In the genomic region with DNA sequence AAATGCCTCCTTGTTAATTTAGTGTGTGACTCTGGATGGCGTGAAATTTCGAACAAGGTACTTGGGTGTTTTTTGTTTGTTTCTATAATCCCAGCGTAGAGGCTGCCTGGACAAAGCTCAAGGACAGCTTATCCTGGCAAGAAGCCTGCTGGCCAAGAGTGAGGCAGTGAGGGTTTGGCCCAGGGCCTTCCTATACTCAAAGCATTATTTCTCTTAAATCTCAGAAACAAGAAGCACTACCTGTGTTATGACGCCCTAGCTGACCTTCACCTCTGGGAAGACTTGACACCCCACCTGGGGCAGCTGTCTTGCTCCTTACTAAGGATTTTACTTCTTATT, we compare ENCODE assay signal across 9 mouse cellular contexts. TPM values are rescaled to one million over a fixed set of nuclear protein-coding genes. Genes with fewer than 3 reads are reported as not detected.
DNase-seq lines count a peak whose midpoint lies in the region; ATAC-seq and TF ChIP-seq lines count a peak whose summit lies in the region.
"Had no signal": no experiment of that assay in that cellular context is flagged by ENCODE, and none has a peak within 500 bp of the region (broad histone marks: within the 10 kb centered on the region; RNA-seq: fewer than 3 reads in every experiment).

No protein-coding gene starts in this region.

- H3K4me2 ChIP-seq in hindbrain, embryonic 14.5 days (replicated peaks), result peak overlapping the region; percentile 73
- peak overlapping the region; percentile 77 for H3K4me2 ChIP-seq in limb, embryonic 14.5 days (replicated peaks; ENCODE audit: low read depth, low read length, severe bottlenecking)
- peak overlapping the region; percentile 81 for H3K4me2 ChIP-seq in midbrain, postnatal 0 days (ENCODE audit: low read depth, low read length, poor library complexity, severe bottlenecking)

- TF ChIP-seq POLR2A in limb, embryonic 14.5 days (IDR thresholded peaks at IDR 0.05; ENCODE audit: borderline replicate concordance, extremely low read depth, insufficient read depth, insufficient read length), result no peak

- H3K27me3 ChIP-seq in hindbrain, embryonic 14.5 days (ENCODE audit: control insufficient read depth, insufficient read depth, low read length), result no peaks in the 10 kb centered on the region
- no peaks in the 10 kb centered on the region for H3K27me3 ChIP-seq in limb, embryonic 14.5 days (ENCODE audit: control insufficient read depth, insufficient read depth, low read length)
- H3K27me3 ChIP-seq in midbrain, postnatal 0 days (ENCODE audit: insufficient read depth, low read length), result no peaks in the 10 kb centered on the region

- no peak for TF ChIP-seq CTCF in midbrain, postnatal 0 days (IDR thresholded peaks at IDR 0.05)

- no peaks in the 10 kb centered on the region for H3K36me3 ChIP-seq in hindbrain, embryonic 14.5 days (replicated peaks; ENCODE audit: control insufficient read depth, insufficient read depth)
- peaks cover 24% of the 10 kb centered on the region for H3K36me3 ChIP-seq in limb, embryonic 14.5 days (ENCODE audit: control insufficient read depth, insufficient read depth, low read length)
- H3K36me3 ChIP-seq in midbrain, postnatal 0 days (ENCODE audit: insufficient read depth, low read length), result no peaks in the 10 kb centered on the region

- H3K27ac ChIP-seq in hindbrain, embryonic 14.5 days, result peak overlapping the region; percentile 73
- peak overlapping the region; percentile 95 for H3K27ac ChIP-seq in limb, embryonic 14.5 days (replicated peaks; ENCODE audit: low read depth, low read length)
- H3K27ac ChIP-seq in midbrain, postnatal 0 days (ENCODE audit: low read depth, low read length), result peak overlapping the region; percentile 83; the same call in 1 of the 2 replicates

- ATAC-seq in hindbrain, embryonic 14.5 days (ENCODE audit: low FRiP score), result no peak
- ATAC-seq in limb, embryonic 14.5 days (ENCODE audit: low FRiP score, low read depth), result no peak
- no peak for ATAC-seq in midbrain, postnatal 0 days (ENCODE audit: low FRiP score)

- peak overlapping the region; percentile 54 for H3K9ac ChIP-seq in hindbrain, embryonic 14.5 days
- H3K9ac ChIP-seq in limb, embryonic 14.5 days (ENCODE audit: low read depth, low read length, severe bottlenecking), result peak overlapping the region; percentile 80
- H3K9ac ChIP-seq in midbrain, postnatal 0 days (replicated peaks; ENCODE audit: low read length, poor library complexity, severe bottlenecking), result peak overlapping the region; percentile 64; the same call in 1 of the 2 replicates

- peaks cover 8% of the 10 kb centered on the region; the same call in 1 of the 2 replicates for H3K4me1 ChIP-seq in hindbrain, embryonic 14.5 days (replicated peaks; ENCODE audit: control insufficient read depth, insufficient read depth, low read length)
- peaks cover 20% of the 10 kb centered on the region for H3K4me1 ChIP-seq in limb, embryonic 14.5 days (ENCODE audit: control insufficient read depth, insufficient read depth, low read length)
- H3K4me1 ChIP-seq in midbrain, postnatal 0 days (ENCODE audit: insufficient read depth, low read length), result peaks cover 4% of the 10 kb centered on the region; the same call in 1 of the 2 replicates

- H3K9me3 ChIP-seq in hindbrain, embryonic 14.5 days (ENCODE audit: control insufficient read depth, low read length), result no peaks in the 10 kb centered on the region
- H3K9me3 ChIP-seq in limb, embryonic 14.5 days (ENCODE audit: control insufficient read depth, low read length), result no peaks in the 10 kb centered on the region
- no peaks in the 10 kb centered on the region for H3K9me3 ChIP-seq in midbrain, postnatal 0 days (ENCODE audit: low read length)

- peak; percentile 47 for DNase-seq in layer of hippocampus, adult 11-12 months (ENCODE audit: low spot score)
- no peak for DNase-seq in layer of hippocampus, adult 9-10 months (ENCODE audit: low spot score)
- DNase-seq in brain, adult 2 months (ENCODE audit: low read depth, low spot score), result peak; percentile 64
- DNase-seq in gastrocnemius, adult 18-20 months (ENCODE audit: low spot score), result peak; percentile 82
- peak; percentile 39 for DNase-seq in hindbrain, embryonic 14.5 days (ENCODE audit: low spot score)
- DNase-seq in limb, embryonic 14.5 days (ENCODE audit: low spot score), result peak; percentile 57
- peak; percentile 58 for DNase-seq in midbrain, postnatal 0 days (ENCODE audit: low spot score)
- no peak for DNase-seq in frontal cortex, postnatal 36 days (ENCODE audit: low spot score in 2 of 2)

- 46% methylated on average over 4 of the region's 4 CpGs for WGBS in hindbrain, embryonic 14.5 days
- 24% methylated on average over 4 of the region's 4 CpGs for WGBS in limb, embryonic 14.5 days
- 41% methylated on average over 4 of the region's 4 CpGs for WGBS in midbrain, postnatal 0 days

- H3K4me3 ChIP-seq in hindbrain, embryonic 14.5 days (replicated peaks; ENCODE audit: low read length), result peak overlapping the region; percentile 44
- H3K4me3 ChIP-seq in limb, embryonic 14.5 days (replicated peaks; ENCODE audit: low read length), result peak overlapping the region; percentile 64
- peak overlapping the region; percentile 51 for H3K4me3 ChIP-seq in midbrain, postnatal 0 days (ENCODE audit: low read depth, low read length)

RNA-seq across cellular contexts. Expression of a gene that starts 2.6 kb away (rescaled TPM):
- 10 to 100 TPM; 36.3 to 46.3 TPM for total RNA-seq in gastrocnemius, adult 18-20 months (2021)
- polyA plus RNA-seq in hindbrain, embryonic 14.5 days (2014; fragmentation: Nextera tagmentation; extraction: Ambion mirVana), result 16.6 and 18.7 TPM in 2 replicates
- 28.9 and 30.9 TPM in 2 replicates for polyA plus RNA-seq in limb, embryonic 14.5 days (2012; rRNA removed)
- polyA plus RNA-seq in limb, embryonic 14.5 days (2014; fragmentation: Nextera tagmentation; extraction: Ambion mirVana), result 34.1 and 37.2 TPM in 2 replicates
- total RNA-seq in midbrain, postnatal 0 days (2014; rRNA removed), result 15.3 and 17.4 TPM in 2 replicates
- 15.8 and 16.7 TPM in 2 replicates for polyA plus RNA-seq in midbrain, postnatal 0 days (2015; fragmentation: Nextera tagmentation; extraction: Ambion mirVana)

RNA-seq across cellular contexts. Expression of a gene that starts 18.1 kb away (rescaled TPM):
- not detected for total RNA-seq in gastrocnemius, adult 18-20 months (2021)
- not detected in 2 replicates for polyA plus RNA-seq in hindbrain, embryonic 14.5 days (2014; fragmentation: Nextera tagmentation; extraction: Ambion mirVana)
- not detected in 2 replicates for polyA plus RNA-seq in limb, embryonic 14.5 days (2012; rRNA removed)
- 0.12 TPM in 1 of 2 replicates, not detected in the other for polyA plus RNA-seq in limb, embryonic 14.5 days (2014; fragmentation: Nextera tagmentation; extraction: Ambion mirVana)
- total RNA-seq in midbrain, postnatal 0 days (2014; rRNA removed), result not detected in 2 replicates
- 0.16 TPM in 1 of 2 replicates, not detected in the other for polyA plus RNA-seq in midbrain, postnatal 0 days (2015; fragmentation: Nextera tagmentation; extraction: Ambion mirVana)
- total RNA-seq: layer of hippocampus, adult 18-20 months had no signal

Comparison
In these comparisons a context has a peak if more than half of its experiments do, and no peak if none do; other contexts are left out.
1. DNase-seq: peak in layer of hippocampus, adult 11-12 months (single experiment), brain, adult 2 months (single experiment), gastrocnemius, adult 18-20 months (single experiment), hindbrain, embryonic 14.5 days (single experiment), limb, embryonic 14.5 days (single experiment) and midbrain, postnatal 0 days (single experiment); none in layer of hippocampus, adult 9-10 months (single experiment) and frontal cortex, postnatal 36 days (0 of 2).
2. Peak in every context shown above with its lines, with median percentiles within 50 percentile points of each other: H3K27ac ChIP-seq, H3K4me2 ChIP-seq, H3K4me3 ChIP-seq and H3K9ac ChIP-seq.